Mouse (Mus musculus) CD8-positive naive resting alpha-beta T cell, adult 2 months (primary cell): ENCODE measurements around the gene Frmd5.
A peak's percentile ranks its signal among the peaks of the same experiment; 100 is the strongest.
"Not testable (repeated sequence)": the region's sequence is repeated elsewhere in the genome, so short reads cannot be mapped to it uniquely, and the experiment has no call there.

Experiments used
- DNase-seq, 2 experiments: peaks; one replicate each; pipeline ENCODE4 v3.0.0; 2022; ENCODE audit warnings: low read depth in 2 of 2, low spot score in 2 of 2

Frmd5 gene

DNA sequence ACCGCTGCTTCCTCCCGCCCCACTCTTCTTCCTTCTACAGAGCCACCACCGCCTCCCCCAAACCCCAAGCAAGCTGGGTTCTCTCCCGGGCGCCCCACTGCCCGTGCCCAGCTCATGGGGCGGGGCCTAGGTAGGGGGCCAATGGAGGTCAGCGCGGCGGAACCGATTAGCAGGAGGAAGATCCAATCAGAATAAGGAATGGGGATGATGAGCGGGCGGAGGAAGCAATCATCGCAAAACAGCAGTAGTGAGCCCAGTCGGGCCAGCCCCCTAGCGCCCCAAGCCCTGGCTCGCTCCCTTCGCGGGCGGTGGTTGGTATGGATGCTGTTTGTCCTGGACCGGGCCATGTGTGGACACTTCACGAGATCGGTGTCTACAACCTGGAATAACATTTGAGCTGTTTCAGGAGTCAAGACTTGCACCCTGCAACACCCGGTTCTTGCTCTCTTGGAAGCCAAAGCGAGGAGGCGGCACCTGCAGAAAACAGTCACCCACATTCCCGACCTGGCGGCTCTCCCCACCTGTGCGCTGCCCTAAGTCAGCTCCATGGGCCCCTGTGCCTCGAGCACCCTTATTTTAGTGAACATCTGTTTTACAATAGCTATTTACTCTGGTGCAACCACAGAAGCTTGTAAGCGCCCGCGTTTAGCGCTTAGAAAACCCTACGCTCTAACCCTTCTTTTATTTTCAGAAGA is at the start of gene Frmd5:
Gene Frmd5, minus strand, starts transcription at position 129 of the 695 bp plus-strand sequence.
- peak; percentile 68 to 78 for DNase-seq

DNA sequence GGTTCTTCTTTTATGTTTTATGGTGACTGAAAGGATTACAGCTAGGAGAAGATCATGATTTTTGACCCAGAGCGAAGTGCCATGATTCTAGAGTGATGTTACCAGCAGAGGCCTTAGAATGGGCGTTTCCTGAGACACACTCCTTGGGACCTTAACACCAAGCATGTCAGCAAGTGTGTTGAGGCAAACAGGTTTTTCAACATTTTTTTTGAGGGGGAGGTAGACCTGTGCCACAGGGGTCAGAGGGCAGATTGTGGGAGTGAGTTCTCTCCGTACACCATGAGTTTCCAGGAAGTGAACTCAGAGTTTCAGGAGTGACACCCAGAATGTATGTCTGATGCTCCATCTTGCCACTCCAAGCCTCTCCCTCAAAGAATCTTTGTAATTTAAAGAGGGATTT is 47.1 kb upstream of the Frmd5 start:
- DNase-seq: no peak

DNA sequence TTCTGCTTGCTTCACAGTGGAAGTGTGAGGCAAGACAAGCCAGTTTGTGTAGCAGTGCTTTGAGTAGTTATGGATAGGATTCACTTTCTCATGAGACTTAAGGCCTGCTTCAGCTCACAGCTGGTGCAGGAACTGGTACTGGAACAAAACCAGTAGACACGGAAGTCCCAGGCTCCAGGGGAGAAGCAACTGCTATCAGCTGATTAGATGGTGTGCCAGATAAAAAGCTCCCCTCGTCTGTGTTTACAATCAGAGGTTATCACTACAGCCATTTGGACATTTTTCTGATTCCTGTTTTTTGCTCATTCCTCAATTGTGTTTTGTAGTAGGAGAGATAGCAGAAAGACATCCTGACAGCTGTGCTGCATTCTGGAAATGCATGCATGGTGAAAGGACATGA is 45.2 kb upstream of the Frmd5 start:
- no peak for DNase-seq

DNA sequence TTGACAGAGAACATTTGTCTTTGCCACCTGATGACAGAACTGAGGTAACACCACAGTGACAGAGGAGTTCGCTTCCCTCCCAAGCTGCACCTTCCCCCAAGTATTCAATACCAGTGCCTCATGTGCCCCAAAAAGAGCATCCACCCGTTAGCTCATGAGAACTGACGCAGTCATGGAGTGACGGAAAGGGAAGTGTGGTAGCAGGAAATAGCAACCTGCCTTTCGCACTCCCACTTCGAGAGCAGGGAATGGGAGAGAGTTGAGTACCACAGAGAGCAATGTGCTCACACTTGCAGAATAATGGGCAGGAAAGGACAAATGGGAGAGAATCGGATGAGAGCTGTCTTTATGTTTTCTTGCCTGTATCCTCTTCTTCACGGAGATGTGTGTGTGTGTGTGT is 39.2 kb upstream of the Frmd5 start:
- DNase-seq: no peak

DNA sequence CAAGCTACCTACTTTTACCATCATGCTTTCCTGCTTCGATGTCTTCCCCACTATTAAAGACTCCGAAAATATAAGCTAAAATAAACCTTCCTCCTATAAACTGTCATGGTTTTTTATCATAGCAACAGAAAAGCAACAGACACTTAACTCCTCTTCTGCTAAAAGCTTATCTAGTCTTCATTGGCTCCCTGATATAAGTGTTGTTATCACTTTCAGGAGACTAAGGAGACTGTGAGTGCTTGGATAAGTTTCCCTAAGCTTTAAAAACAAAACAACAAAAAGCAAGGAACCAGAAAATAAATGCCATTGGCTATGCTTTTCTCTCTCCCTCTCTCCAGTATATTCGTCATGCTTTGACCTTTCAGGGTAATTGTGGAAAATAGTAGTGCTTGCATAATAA is 35.4 kb upstream of the Frmd5 start:
- no peak for DNase-seq

DNA sequence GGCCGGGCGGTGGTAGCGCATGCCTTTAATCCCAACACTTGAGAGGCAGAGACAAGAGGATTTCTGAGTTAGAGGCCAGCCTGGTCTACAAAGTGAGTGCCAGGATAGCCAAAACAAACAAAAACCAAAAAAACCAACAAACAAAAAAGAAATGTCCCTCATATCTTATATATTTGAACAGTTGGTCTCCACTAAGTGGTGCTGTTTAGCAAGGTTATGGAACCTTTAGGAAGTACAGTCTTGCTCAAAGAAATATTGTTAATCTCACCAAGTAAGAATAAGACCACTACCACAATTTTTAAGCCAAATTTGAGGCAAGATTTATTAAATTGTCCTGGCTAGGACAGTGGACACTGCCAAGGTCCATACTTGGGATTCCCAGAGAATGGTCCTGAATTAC is 34.6 kb upstream of the Frmd5 start:
- no peak for DNase-seq

DNA sequence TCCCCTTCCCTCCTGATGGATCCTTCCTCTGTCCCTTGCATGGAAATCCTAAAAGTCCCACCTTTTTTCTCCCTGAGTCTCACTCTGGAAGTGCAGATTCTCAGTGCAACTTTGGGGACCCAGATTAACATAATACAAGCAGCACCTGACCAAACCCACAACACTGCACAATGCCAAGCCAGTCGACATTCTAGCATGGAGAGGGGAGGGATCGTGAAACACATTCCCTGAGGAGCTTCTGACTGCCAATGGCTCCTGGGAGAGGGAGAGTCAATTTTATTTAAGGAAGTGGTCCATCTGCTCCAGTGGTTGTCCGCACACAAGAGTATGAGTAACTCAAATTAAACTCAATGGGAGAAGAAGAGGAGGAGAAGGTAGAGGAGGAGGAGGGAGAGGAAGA is 28.0 kb upstream of the Frmd5 start:
- no peak for DNase-seq

DNA sequence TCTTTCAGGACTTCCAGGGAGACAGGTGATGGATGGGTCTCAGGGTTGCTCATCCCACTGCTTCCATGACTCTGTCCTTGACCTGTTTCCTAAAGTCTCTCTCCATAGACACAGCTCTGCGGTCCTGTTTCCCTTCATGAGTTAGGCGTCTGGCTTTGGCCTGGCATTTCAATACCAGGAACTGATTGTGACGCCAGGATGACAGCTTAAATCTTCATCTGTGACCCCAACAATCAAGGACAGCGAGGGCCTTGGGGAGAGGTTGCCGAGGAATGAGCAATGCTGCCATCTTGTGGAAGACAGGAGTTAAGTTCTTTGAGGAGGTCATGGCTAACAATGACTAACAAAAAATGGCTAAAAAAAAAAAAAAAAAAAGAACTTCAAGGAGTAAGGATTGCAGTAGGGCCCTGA is 25.6 kb upstream of the Frmd5 start:
- peak; percentile 11 to 31 for DNase-seq

DNA sequence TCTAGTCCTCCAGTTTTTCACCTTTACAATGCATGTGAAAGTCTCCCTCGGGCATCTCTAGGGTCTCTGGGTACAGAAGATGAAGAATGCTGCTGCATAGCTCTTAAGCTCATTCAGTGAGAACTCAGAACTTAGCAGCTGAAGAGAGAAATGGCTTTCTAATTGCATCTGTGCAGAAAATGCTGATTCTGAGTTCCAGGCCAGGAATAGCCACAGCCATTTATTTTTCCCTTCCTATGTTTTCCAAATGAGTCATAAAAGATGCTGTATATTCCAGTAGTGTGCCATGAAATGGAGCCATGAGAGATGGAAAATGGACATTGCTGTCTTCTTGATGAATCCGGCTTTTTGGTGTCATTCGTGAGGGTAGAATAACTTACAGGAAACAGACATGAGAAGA is 21.5 kb upstream of the Frmd5 start:
- no peak for DNase-seq

DNA sequence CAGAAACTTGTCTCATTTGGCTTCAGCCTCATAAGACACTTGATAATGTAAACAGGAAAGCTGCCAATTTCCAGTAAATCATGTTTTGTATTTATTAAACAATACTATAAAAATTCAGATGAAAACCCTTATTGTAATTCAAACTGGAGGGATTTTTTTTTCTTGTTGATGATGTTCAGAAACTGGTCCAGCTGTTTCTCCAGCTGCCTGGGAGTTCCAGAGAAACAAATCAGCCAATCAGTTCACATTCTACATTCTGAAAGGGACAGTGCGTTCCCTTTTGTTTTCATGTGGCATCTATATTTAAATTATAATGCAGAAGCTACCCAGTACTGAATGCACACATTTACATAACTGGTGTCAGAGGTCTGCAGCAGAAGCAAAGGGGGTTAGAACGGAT is 19.3 kb upstream of the Frmd5 start:
- no peak for DNase-seq

DNA sequence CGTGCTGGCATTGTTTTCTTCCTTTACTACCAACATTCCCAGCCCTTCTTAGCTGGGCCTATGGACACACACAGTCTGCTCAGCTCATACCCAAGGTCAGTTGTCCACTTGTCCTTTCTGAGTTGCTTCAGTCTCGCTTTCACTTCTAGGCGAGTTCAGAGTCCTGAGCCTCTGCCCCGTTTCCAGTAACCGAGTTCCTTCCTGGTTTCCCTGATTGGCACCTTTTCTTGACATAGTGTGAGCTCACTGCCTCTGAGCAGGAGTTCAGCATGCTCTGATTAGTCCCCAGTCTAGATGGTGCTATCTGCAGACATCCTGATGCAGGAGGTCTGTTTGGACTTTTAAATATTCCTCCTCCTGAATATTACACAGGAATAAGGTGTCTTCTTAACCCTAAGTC is 17.8 kb upstream of the Frmd5 start:
- DNase-seq: no peak

DNA sequence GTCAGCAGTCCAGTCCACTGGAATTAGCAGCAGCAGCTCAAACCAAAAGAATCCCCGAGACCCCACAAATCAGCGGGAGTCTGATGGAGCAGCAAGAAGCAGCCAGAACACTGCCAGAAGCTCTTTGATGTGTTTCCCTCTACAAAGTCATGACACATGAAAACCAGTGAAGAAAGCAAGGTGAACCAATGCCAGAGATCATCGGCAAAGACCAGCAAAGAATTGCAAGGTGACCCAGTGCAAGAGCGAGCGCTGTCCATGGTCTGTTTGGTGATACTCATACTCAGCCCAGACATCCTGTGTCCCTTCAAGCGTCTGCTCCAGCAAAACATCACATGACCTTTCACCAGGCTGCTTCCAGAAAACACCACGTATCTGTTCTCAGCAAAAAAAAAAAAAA is 14.9 kb upstream of the Frmd5 start:
- DNase-seq: no peak

DNA sequence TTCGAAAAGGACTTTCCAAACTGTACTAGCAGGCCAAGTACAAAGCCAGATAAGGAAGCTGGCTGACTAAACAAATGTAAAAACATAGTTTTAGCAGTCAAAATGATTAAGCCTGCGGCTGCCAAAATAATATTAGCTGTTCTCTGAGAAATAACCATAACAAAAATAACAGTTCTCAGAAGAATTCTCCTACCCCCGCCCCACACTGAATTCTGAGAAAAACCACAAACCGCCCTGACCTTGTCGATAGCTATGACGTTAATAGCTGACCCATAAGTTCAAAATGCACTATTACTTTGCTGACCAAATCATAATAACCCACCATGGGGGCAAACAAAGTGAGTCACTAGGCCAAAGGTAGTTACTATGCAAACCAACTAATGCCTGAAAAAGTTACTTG is 4.0 kb upstream of the Frmd5 start:
- not testable (repeated sequence) for DNase-seq

DNA sequence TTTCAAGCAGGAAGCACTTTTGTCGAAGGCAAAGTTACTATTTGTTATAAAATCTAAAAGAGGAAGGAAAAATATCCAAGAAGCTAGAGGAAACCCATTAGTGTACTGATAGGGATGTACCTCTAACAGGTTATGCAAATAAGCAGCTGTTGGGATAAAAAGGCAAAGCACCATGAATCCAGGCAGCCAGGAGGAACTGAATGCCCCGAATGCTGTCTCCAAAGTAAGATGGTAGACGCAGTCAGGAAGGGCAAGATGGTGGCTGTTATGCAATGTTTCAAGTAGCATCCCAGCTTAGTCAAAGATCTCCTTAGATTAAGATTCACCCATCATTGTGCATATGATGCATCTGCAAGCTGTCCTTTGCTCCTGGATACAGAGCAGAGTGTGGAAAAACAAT is 2.2 kb upstream of the Frmd5 start:
- no peak for DNase-seq

DNA sequence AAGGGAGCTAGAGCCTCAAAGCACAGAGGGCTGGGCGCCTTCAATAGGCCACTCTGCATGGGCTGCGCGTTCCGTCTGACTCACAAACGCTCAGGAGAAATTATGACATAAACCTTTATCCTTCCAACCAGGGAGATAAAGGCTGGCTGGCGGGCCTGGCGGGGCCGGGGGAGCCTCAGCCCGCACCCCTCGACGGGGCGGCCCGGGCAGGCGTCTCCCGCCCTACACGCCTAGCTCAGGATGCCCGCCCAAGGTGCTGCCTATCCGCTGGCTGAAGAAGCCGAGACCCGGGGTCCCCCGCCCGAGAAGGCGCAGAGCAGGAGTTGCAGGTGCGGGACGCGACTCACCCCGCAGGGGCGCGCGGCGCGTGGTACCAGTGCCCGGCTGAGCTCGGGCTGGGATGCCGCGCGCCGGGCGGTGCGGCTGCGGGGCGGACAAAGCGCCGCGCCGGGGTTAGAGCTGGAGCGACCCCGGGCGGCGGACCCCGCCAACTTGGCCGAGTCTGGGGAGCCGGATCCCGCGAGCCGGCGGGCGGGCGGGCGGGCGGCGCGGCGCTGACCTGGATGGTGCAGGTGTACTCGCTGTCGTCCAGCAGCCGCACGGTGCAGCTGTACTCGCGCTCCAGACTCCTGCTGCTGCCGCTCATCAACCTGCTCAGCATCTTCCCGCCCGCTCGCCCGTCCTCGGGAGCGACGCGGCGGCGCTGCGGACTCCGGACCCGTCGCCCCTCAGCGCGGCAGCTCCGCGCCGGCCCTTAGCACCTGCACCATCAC is 530 bp downstream of the Frmd5 start:
- DNase-seq: peak; percentile 6 to 11

DNA sequence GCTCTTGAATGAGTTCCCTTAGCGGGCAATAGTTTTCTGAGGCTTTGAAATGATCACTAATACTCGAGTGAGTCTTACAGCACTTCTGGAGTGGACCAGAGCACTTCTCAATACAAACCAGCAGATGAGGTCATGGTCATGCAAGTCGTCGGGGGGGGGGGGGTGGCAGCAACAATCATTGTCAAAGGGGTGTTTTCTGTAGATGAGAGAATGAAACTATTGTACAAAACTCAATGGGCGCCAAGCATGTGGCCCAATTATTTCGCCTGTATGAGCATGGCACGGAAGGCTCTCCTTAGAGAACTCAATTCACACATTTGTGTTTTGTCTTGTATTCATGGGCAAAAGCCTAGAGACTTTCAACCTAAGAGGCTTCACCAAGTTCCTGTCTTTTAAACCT is 7.8 kb downstream of the Frmd5 start:
- DNase-seq: no peak

DNA sequence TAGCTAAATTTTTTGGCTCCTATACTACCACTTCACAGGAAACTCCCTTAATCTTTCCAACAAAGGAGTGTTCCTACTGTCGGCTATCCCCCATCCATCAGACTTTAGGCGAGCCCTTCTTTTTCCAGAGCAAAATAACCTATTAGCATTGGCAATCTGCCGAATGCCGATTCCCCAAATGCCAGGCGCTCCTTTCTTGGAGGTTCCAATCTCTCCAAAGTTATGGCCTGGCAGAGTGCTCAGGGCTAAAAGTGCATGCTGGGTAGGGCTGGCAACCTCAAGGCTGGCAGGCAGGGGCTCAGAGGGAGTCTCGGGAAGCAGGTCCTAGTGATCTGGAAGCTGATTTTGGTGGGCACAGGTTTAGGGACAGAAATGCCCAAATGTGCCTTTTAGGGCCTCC is 10.9 kb downstream of the Frmd5 start:
- DNase-seq: no peak

DNA sequence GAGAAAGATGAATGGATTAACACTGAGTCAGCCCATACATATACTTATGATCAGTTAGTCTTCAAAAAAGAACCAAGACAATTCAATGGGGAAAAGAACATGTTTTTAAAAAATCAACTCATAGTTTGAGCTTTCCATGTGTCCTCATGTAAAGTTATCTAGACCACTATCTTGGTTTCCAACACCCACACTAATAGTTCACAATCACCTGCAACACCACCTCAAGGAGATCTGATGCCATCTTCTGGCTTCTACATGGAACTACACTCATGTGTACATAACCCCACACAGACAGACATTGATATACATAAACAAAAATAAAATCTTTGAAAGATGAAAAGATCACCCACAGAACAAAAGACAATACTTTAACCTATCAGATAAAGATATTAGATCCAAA is 17.1 kb downstream of the Frmd5 start:
- no peak for DNase-seq

DNA sequence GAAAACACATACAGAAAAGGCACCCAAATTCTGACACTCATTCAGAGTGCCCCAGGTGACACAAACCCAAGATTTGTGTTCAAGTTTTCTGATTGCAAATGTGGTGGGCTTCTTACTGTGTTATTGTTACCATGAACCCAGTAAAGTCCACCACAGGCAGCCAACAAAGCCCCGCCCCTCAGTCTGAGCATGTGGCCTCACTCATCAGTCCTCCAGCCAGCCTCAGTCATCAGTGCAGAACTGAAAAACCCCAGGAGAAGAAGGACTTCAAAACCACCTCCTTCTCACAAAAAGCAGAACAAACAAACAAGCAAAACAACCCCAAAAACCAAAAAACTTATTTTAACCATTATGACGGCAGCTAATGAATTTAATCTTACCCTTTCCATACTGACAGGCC is 18.5 kb downstream of the Frmd5 start:
- no peak for DNase-seq

DNA sequence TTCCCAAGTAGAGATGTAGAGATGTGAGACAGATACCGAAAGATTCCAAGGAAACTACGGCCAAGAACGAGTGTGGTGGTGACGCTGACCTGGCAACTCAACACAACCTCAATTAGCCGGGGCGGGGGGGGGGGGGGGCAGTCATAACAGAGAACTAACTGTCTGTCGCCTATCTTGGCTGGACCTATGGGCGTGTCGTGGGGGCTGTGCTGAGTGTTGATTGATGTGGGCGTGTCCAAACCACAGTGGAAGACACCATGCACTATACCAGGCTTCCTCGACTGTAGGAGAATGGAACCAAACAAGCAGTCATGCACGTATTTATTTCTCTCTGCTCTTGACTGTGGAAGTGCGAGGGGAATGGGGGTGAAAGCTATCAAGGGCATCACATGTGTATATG is 19.1 kb downstream of the Frmd5 start:
- no peak for DNase-seq

DNA sequence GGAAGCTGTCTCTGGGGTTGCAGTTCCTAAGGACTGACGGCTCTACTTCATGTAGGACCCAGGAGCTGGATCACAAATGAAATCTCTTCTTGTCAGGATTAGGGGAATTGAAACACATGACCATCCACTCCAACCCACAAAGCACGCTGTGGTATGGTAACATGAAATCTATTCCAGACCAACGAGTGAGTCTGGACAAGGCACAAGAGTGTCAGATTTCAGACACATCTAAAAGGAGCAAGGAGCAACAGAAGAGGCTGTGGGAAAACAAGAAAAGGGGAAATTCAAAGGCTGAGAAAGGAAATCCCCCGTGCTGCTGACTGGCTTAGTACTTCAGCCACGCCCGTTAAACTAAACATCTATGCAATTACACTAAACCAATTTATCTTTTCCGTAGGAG is 19.6 kb downstream of the Frmd5 start:
- DNase-seq: no peak

DNA sequence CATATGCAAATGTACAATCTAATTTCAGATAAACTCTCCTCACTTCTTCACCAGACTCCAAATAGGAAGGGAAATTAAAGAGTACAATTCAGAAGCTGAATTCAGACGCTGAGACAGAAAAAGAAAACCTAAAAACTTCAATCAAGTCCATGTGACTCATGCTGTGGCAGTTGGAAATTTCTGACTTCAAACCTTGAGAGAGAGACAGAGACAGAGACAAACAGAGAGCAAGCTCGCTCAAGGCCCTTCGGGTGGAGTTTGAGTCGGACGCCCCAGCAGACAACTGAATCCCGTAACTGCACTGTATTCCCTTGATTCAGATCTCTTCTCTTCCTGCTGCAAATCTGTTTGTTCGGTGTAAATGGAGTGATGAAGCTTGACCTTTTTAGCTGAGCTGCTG is 30.7 kb downstream of the Frmd5 start:
- no peak for DNase-seq

DNA sequence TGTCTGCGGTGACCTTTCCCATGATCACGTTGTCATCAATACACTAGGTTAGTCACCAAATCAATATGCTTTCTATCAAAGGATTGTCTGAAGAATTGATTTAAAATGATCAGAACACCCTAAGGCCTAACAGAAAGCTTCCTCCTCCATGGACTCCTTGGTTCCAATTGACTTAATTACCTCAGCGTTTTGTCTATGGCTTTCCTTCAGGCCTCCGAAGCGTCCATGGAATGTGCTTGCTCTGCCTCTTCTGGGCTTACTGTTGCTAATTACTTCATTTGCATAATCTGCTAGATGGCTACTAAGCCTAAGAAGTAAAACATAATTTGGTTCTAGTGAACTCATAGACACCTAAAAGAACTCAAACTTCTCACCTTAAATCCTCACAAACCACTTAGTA is 42.0 kb downstream of the Frmd5 start:
- no peak for DNase-seq
